Mouse (Mus musculus) liver, embryonic 14.5 days (tissue): Measurements from ENCODE around the gene Shank2.

Experiments
- CTCF ChIP-seq: IDR thresholded peaks from 2 replicates; pipeline ENCODE4 v1.5.1; 2016; ENCODE audit warnings: antibody characterized with exemption, low read depth, control low read depth
- EP300 ChIP-seq: IDR thresholded peaks from 2 replicates; pipeline ENCODE4 v1.6.1; 2016; ENCODE audit warnings: antibody characterized with exemption, low read depth

GRCm38 (mm10) chr7:144202017-144202682 lies 200.4 kb downstream of the Shank2 start:
- TF ChIP-seq CTCF (no peak), EP300 (no peak)
